Mouse (Mus musculus) stomach, postnatal 0 days (tissue): ENCODE data around the gene Slc28a3. TPM values are rescaled to one million over a fixed set of nuclear protein-coding genes. Genes with fewer than 3 reads are reported as not detected.

Source experiments
- ATAC-seq: fragments of 200-750 bp; cut with Nextera tagmentation; 2 replicates; pipeline ENCODE4 v1.8.0; 2017; ENCODE audit not compliant: low FRiP score, low TSS enrichment
- DNase-seq: peaks from one replicate; pipeline ENCODE4 v3.0.0-alpha.2; 2016; ENCODE audit warnings: low spot score
- H3K27ac ChIP-seq: fragments of 300-500 bp; sonication (generic); replicated peaks from 2 replicates; pipeline ENCODE4 v1.5.1; 2014; ENCODE audit warnings: mild to moderate bottlenecking, control low read depth
- H3K27me3 ChIP-seq: fragments of 300-500 bp; sonication (generic); 2 replicates; pipeline ENCODE4 v1.6.1; 2014; ENCODE audit warnings: low read length; ENCODE audit not compliant: control insufficient read depth, insufficient read depth
- H3K36me3 ChIP-seq: fragments of 300-500 bp; sonication (generic); 2 replicates; pipeline ENCODE4 v1.6.1; 2014; ENCODE audit warnings: low read length, mixed read lengths; ENCODE audit not compliant: control insufficient read depth, insufficient read depth
- H3K4me1 ChIP-seq: fragments of 300-500 bp; sonication (generic); replicated peaks from 2 replicates; pipeline ENCODE4 v1.6.1; 2014; ENCODE audit warnings: antibody characterized with exemption; ENCODE audit not compliant: control insufficient read depth, insufficient read depth
- H3K4me2 ChIP-seq: fragments of 300-500 bp; sonication (generic); replicated peaks from 2 replicates; pipeline ENCODE4 v1.6.1; 2014; ENCODE audit warnings: low read depth, mild to moderate bottlenecking, control low read depth, moderate library complexity
- H3K4me3 ChIP-seq: fragments of 300-500 bp; sonication (generic); 2 replicates; pipeline ENCODE4 v1.5.1; 2014; ENCODE audit warnings: low read depth, low read length, control low read depth
- H3K9ac ChIP-seq: fragments of 300-500 bp; sonication (generic); 2 replicates; pipeline ENCODE4 v1.6.1; 2014; ENCODE audit warnings: mild to moderate bottlenecking, low read length, control low read depth, mixed read lengths
- H3K9me3 ChIP-seq: fragments of 300-500 bp; sonication (generic); 2 replicates; pipeline ENCODE4 v1.6.1; 2016; ENCODE audit warnings: low read length; ENCODE audit not compliant: control insufficient read depth
- CTCF ChIP-seq: IDR thresholded peaks from 2 replicates; pipeline ENCODE4 v1.5.1; 2016; ENCODE audit warnings: antibody characterized with exemption, low read depth, mild to moderate bottlenecking, moderate library complexity
- EP300 ChIP-seq: optimal IDR thresholded peaks from 2 replicates; pipeline ENCODE3; 2016; ENCODE audit warnings: antibody characterized with exemption
- WGBS: fragments of 180-500 bp; shearing (Covaris S2); extraction: QIAGEN DNeasy Blood & Tissue Kit; methylation state at CpG from one replicate; pipeline ENCODE4 v1.1.7; 2014; 5-methylcytosine and 5-hydroxymethylcytosine counted together
- polyA plus RNA-seq: library from polyadenylated mRNA; unstranded; fragments of >200 nt; fragmentation: Nextera tagmentation; extraction: Ambion mirVana; gene quantifications from 2 replicates; pipeline ENCODE4 v1.2.1, GENCODE M21; 2015

The Slc28a3 gene
- polyA plus RNA-seq, 1 experiment from 2014 or later = 6.9 TPM

- TF ChIP-seq EP300 = no peak
- peak; percentile 84 for TF ChIP-seq CTCF
- Histone ChIP-seq H3K9ac (no peak overlapping the region), H3K4me3 (no peak overlapping the region), H3K4me1 (no peaks in the 10 kb centered on the region), H3K36me3 (no peaks in the 10 kb centered on the region), H3K9me3 (no peaks in the 10 kb centered on the region), H3K27me3 (no peaks in the 10 kb centered on the region), H3K27ac (no peak overlapping the region), H3K4me2 (no peak overlapping the region)
- peak; percentile 52 for DNase-seq
- 0 out of 2 replicates have a peak, but pooled peaks have one; percentile 18 for ATAC-seq
- 11% methylated on average over 13 of the region's 13 CpGs for WGBS
These were observed 26.8 kb upstream of the Slc28a3 start for GRCm38 (mm10) chr13:58637360-58638002.

DNA sequence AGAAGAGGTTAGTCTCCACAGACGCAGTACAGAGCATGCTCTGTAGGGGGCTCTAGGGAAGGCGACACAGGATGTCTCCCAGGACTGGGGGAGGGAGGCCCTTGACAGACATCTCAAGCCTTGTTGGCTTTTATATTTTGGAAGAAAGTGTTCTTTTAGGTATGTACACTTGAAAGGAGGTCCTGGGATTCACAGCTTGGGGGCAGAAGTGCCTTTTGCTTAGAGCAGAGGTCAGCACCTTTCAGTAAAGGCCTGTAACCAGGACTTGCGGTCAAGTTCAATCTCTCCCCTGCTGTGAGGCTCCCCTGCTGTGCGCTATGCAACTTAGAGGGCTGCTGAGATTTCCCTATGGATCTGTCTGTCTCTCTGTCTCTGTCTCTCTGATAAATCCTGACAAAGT lies 23.2 kb upstream of the Slc28a3 start:
- Histone ChIP-seq H3K4me1 (no peaks in the 10 kb centered on the region), H3K9me3 (no peaks in the 10 kb centered on the region), H3K36me3 (no peaks in the 10 kb centered on the region), H3K4me2 (no peak overlapping the region), H3K4me3 (no peak overlapping the region), H3K27me3 (no peaks in the 10 kb centered on the region), H3K27ac (no peak overlapping the region), H3K9ac (no peak overlapping the region)
- 28% methylated on average over 4 of the region's 4 CpGs for WGBS
- DNase-seq = no peak
- TF ChIP-seq CTCF = peak; percentile 13; the same call in 1 of the 2 replicates
- no peak for TF ChIP-seq EP300
- ATAC-seq = no peak

- no peaks in the 10 kb centered on the region for H3K4me1 ChIP-seq
- no peaks in the 10 kb centered on the region for H3K27me3 ChIP-seq
- no peak overlapping the region for H3K27ac ChIP-seq
- 38% methylated on average over 10 of the region's 10 CpGs for WGBS
- no peaks in the 10 kb centered on the region for H3K9me3 ChIP-seq
- no peak overlapping the region for H3K9ac ChIP-seq
- ATAC-seq (no peak), DNase-seq (no peak)
- no peak for TF ChIP-seq EP300
- no peak for TF ChIP-seq CTCF
- H3K36me3 ChIP-seq = no peaks in the 10 kb centered on the region
- H3K4me3 ChIP-seq = no peak overlapping the region
- no peak overlapping the region for H3K4me2 ChIP-seq
These were observed 20.1 kb upstream of the Slc28a3 start for GRCm38 (mm10) chr13:58630756-58631155.

DNA sequence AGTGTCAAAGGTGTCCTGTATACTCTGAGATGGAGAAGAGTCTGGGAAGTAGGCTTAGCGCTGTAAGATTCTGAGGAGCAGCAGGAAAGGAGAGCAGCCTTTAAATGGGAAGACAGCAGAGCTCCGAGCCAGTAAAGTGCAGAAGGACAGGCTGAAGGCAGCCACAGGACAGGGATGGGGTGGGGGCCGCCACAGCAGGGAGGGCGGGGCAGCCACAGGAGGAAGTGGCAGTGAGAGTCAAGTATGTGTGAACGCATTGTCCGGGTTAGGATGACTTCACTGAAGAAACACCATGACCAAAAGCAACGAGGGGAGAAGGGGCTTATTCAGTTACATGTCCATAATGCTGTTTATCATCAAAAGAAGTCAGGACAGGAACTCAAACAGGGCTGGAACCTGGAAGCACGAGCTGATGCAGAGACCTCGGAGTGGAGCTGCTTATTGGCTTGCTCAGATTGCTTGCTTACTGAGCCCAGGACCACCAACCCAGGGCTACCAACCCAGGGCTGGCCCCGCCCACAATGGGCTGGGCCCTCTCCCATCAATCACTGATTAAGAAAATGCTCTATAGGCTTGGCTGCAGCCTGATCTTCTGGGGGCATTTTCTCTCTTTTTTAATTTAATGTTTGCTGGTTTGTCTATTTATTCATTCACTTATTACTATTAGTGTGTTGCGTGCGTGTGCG lies 18.8 kb upstream of the Slc28a3 start:
- H3K36me3 ChIP-seq = no peaks in the 10 kb centered on the region
- 23% methylated on average over 13 of the region's 13 CpGs for WGBS
- DNase-seq = no peak
- H3K9me3 ChIP-seq = no peaks in the 10 kb centered on the region
- ATAC-seq = no peak
- TF ChIP-seq CTCF (no peak), EP300 (no peak)
- no peak overlapping the region for H3K27ac ChIP-seq
- no peaks in the 10 kb centered on the region for H3K4me1 ChIP-seq
- H3K9ac ChIP-seq = no peak overlapping the region
- no peak overlapping the region for H3K4me2 ChIP-seq
- no peaks in the 10 kb centered on the region for H3K27me3 ChIP-seq
- H3K4me3 ChIP-seq = no peak overlapping the region

- H3K36me3 ChIP-seq = no peaks in the 10 kb centered on the region
- H3K9me3 ChIP-seq = no peaks in the 10 kb centered on the region
- ATAC-seq (peak; percentile 83), DNase-seq (peak; percentile 35)
- no peak overlapping the region for H3K27ac ChIP-seq
- no peak overlapping the region for H3K4me3 ChIP-seq
- WGBS = 25% methylated on average over 8 of the region's 8 CpGs
- H3K4me1 ChIP-seq = no peaks in the 10 kb centered on the region
- TF ChIP-seq EP300 (no peak), CTCF (no peak)
- no peak overlapping the region for H3K4me2 ChIP-seq
- no peaks in the 10 kb centered on the region for H3K27me3 ChIP-seq
- no peak overlapping the region for H3K9ac ChIP-seq
These were observed 12.0 kb upstream of the Slc28a3 start for GRCm38 (mm10) chr13:58622647-58623046.

GRCm38 (mm10) chr13:58619301-58619700 lies 8.6 kb upstream of the Slc28a3 start:
- no peak overlapping the region for H3K4me2 ChIP-seq
- TF ChIP-seq EP300 = no peak
- no peak for TF ChIP-seq CTCF
- no peaks in the 10 kb centered on the region for H3K9me3 ChIP-seq
- H3K27ac ChIP-seq = no peak overlapping the region
- ATAC-seq = no peak
- no peaks in the 10 kb centered on the region for H3K4me1 ChIP-seq
- DNase-seq = no peak
- no peak overlapping the region for H3K4me3 ChIP-seq
- 79% methylated on average over 5 of the region's 5 CpGs for WGBS
- no peaks in the 10 kb centered on the region for H3K27me3 ChIP-seq
- H3K9ac ChIP-seq = no peak overlapping the region
- no peaks in the 10 kb centered on the region for H3K36me3 ChIP-seq
